Mouse (Mus musculus): ENCODE results near the gene Nos3. TPM values are rescaled to one million over a fixed set of nuclear protein-coding genes. Genes with fewer than 3 reads are reported as not detected.
A peak's percentile ranks its signal among the peaks of the same experiment; 100 is the strongest.

Nos3 gene
- polyA plus RNA-seq, 1 experiment from 2014 or later: 6.0 TPM

DNA sequence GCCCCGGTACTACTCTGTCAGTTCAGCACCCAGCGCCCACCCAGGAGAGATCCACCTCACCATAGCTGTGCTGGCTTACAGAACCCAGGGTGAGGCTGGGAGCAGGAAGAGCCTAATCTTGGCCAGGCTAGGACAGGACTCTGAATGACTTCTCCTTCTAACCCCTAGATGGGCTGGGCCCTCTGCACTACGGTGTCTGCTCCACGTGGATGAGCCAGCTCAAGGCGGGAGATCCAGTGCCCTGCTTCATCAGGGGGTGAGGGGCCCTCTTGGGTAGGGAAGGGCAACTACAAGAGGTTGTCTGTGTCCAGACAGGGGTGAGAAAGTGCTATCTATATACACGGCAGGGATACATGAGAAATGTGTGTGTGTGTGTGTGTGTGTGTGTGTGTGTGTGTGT is 16.9 kb downstream of the Nos3 start:
- no peak overlapping the region for H3K27ac ChIP-seq
- no peak overlapping the region for H3K4me2 ChIP-seq (replicated peaks)
- no peak for ATAC-seq (ENCODE audit: low FRiP score, low read depth)
- no peaks in the 10 kb centered on the region for H3K36me3 ChIP-seq
- 79% methylated on average over 6 of the region's 6 CpGs for WGBS
- H3K4me3 ChIP-seq: no peak overlapping the region
- H3K9me3 ChIP-seq: no peaks in the 10 kb centered on the region
- H3K9ac ChIP-seq: no peak overlapping the region
- peaks cover 10% of the 10 kb centered on the region; the same call in 1 of the 2 replicates for H3K4me1 ChIP-seq
- peaks cover 10% of the 10 kb centered on the region for H3K27me3 ChIP-seq

DNA sequence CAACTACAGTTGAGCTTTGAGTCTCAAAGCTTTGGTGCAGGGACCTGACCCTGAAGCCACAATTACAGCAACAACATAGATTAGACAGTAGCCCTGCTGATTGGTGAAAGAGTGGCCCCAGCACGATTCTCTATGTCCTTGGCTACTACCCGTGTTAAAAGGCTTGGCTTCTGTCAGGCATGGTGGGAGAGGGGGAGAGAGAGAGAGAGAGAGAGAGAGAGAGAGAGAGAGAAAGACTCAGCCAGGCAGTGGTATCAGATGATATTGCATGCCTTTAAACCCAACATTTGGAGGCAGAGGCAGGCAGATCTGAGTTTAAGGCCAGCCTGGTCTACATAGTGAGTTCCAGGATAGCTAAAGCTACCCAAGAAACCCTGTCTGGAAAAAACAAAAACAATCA is 17.4 kb downstream of the Nos3 start:
- Histone ChIP-seq H3K9ac (no peak overlapping the region), H3K4me3 (no peak overlapping the region), H3K27ac (no peak overlapping the region), H3K36me3 (no peaks in the 10 kb centered on the region), H3K9me3 (no peaks in the 10 kb centered on the region), H3K4me2 (replicated peaks) (no peak overlapping the region), H3K27me3 (peaks cover 15% of the 10 kb centered on the region), H3K4me1 (peaks cover 13% of the 10 kb centered on the region)
- no peak for ATAC-seq (ENCODE audit: low FRiP score, low read depth)
- WGBS: 75% methylated on average over 2 of the region's 2 CpGs

DNA sequence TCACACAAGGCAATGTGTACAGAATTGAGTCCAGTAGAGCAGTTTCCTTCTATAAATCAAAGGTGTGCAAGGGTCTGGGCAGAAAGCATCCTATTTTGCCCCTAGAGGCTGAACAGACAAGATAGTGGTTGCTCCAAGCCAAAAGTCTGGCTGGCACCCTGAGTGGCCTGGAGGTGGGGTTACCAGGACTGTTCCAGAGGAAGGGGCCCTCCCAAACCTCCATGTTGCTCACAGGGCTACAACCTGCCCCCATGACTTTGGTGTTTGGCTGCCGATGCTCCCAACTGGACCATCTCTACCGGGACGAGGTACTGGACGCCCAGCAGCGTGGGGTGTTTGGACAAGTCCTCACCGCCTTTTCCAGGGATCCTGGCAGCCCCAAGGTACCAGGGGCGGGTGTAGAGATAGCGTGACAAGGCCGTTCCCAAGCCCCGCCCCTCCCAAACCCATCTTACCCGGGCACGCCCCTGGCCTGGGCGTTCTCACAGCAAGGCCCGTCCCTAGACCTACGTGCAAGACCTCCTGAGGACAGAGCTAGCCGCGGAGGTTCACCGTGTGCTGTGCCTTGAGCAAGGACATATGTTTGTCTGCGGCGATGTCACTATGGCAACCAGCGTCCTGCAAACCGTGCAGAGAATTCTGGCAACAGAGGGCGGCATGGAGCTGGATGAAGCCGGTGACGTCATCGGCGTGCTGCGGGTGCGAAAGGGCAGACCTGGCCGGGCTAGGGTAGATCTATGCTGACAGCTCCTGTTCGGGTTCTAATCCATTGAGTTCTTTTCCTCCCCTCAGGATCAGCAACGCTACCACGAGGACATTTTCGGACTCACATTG is 18.6 kb downstream of the Nos3 start:
- Histone ChIP-seq H3K27me3 (peaks cover 28% of the 10 kb centered on the region), H3K27ac (no peak overlapping the region), H3K4me3 (peak overlapping the region; percentile 48), H3K36me3 (no peaks in the 10 kb centered on the region), H3K9me3 (no peaks in the 10 kb centered on the region), H3K4me1 (peaks cover 24% of the 10 kb centered on the region), H3K9ac (peak overlapping the region; percentile 56), H3K4me2 (replicated peaks) (peak overlapping the region; percentile 67)
- WGBS: 1% methylated on average over 34 of the region's 34 CpGs
- peak; percentile 85 for ATAC-seq (ENCODE audit: low FRiP score, low read depth)

- Histone ChIP-seq H3K36me3 (no peaks in the 10 kb centered on the region), H3K27ac (no peak overlapping the region), H3K4me1 (peaks cover 29% of the 10 kb centered on the region), H3K27me3 (peaks cover 34% of the 10 kb centered on the region), H3K9me3 (no peaks in the 10 kb centered on the region), H3K4me2 (replicated peaks) (0 out of 2 replicates have a peak overlapping the region, but pooled peaks have one; percentile 67), H3K9ac (no peak overlapping the region), H3K4me3 (no peak overlapping the region)
- no peak for ATAC-seq (ENCODE audit: low FRiP score, low read depth)
- WGBS: 65% methylated on average over 6 of the region's 6 CpGs
Observed at GRCm38 (mm10) chr5:24384407-24384806, 19.8 kb downstream of the Nos3 start.

GRCm38 (mm10) chr5:24385374-24385773 is 20.8 kb downstream of the Nos3 start:
- no peak overlapping the region for H3K27ac ChIP-seq
- H3K9me3 ChIP-seq: no peaks in the 10 kb centered on the region
- H3K4me3 ChIP-seq: no peak overlapping the region
- no peak for ATAC-seq (ENCODE audit: low FRiP score, low read depth)
- H3K4me2 ChIP-seq (replicated peaks): no peak overlapping the region
- H3K27me3 ChIP-seq: peaks cover 38% of the 10 kb centered on the region
- WGBS: 86% methylated on average over 5 of the region's 5 CpGs
- no peak overlapping the region for H3K9ac ChIP-seq
- H3K4me1 ChIP-seq: peaks cover 29% of the 10 kb centered on the region
- H3K36me3 ChIP-seq: no peaks in the 10 kb centered on the region

GRCm38 (mm10) chr5:24385887-24386550 is 21.4 kb downstream of the Nos3 start:
- ATAC-seq (ENCODE audit: low FRiP score, low read depth): no peak
- Histone ChIP-seq H3K4me1 (peaks cover 29% of the 10 kb centered on the region), H3K9ac (no peak overlapping the region), H3K9me3 (no peaks in the 10 kb centered on the region), H3K4me3 (no peak overlapping the region), H3K27me3 (peaks cover 38% of the 10 kb centered on the region), H3K4me2 (replicated peaks) (no peak overlapping the region), H3K36me3 (no peaks in the 10 kb centered on the region), H3K27ac (no peak overlapping the region)
- 85% methylated on average over 10 of the region's 10 CpGs for WGBS

DNA sequence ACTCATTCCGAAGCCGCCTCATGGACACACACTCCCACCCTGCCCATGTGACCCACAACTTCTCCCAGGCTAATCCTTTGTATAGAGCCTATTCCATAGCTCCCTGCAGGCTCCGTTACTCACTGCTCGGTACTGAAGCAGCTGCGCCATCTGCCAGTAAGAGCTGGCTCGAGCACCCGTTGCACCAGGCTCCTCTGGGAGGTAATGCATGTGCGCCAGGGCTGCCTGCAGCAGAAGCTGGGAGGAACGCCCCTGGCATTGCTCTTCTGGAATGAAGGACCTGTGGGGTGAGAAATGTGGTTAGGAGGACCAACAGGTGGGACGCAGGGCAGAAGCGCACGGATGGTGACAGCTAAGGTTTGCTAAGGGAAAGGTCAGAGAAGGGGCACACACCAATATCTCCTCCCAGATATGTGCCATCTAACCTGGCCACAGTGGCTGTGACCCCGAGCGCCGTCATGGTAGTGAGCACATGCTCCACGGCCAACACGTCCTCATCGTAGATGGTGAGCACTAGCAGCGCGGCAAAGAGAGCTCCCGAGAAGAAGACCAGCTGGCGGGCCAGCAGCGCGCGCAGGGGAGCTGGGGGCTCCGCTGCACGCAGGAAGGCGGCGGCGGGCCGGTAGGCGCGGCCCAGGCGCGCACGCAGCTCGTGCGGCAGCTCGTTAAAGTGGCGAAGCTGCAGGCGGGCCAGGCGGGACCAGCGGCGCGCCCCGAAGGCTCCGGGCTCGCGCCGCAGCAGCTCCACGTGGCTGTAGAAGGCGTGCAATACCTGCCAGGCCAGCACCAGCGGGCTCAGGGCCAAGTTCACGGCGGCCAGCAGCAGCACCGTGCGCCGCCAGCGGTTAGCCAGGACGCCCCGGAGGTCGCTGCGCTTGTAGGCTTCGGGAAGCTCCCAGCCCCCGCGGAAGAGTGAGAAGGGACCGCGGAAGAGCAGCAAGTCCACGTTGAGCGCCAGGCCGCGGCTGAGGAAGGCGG is 22.9 kb downstream of the Nos3 start:
- Histone ChIP-seq H3K27ac (peak overlapping the region; percentile 10; the same call in 1 of the 2 replicates), H3K36me3 (no peaks in the 10 kb centered on the region), H3K4me3 (peak overlapping the region; percentile 54), H3K4me2 (replicated peaks) (peak overlapping the region; percentile 98), H3K9ac (peak overlapping the region; percentile 73), H3K4me1 (peaks cover 29% of the 10 kb centered on the region), H3K9me3 (no peaks in the 10 kb centered on the region), H3K27me3 (peaks cover 38% of the 10 kb centered on the region)
- ATAC-seq (ENCODE audit: low FRiP score, low read depth): peak; percentile 63
- 1% methylated on average over 73 of the region's 73 CpGs for WGBS

GRCm38 (mm10) chr5:24388246-24388915 is 23.8 kb downstream of the Nos3 start:
- H3K9ac ChIP-seq: peak overlapping the region; percentile 73
- no peaks in the 10 kb centered on the region for H3K9me3 ChIP-seq
- H3K4me3 ChIP-seq: peak overlapping the region; percentile 54
- ATAC-seq (ENCODE audit: low FRiP score, low read depth): no peak
- H3K36me3 ChIP-seq: no peaks in the 10 kb centered on the region
- peaks cover 25% of the 10 kb centered on the region for H3K4me1 ChIP-seq
- H3K27me3 ChIP-seq: peaks cover 38% of the 10 kb centered on the region
- H3K27ac ChIP-seq: peak overlapping the region; percentile 10; the same call in 1 of the 2 replicates
- H3K4me2 ChIP-seq (replicated peaks): peak overlapping the region; percentile 98
- 25% methylated on average over 26 of the region's 26 CpGs for WGBS

DNA sequence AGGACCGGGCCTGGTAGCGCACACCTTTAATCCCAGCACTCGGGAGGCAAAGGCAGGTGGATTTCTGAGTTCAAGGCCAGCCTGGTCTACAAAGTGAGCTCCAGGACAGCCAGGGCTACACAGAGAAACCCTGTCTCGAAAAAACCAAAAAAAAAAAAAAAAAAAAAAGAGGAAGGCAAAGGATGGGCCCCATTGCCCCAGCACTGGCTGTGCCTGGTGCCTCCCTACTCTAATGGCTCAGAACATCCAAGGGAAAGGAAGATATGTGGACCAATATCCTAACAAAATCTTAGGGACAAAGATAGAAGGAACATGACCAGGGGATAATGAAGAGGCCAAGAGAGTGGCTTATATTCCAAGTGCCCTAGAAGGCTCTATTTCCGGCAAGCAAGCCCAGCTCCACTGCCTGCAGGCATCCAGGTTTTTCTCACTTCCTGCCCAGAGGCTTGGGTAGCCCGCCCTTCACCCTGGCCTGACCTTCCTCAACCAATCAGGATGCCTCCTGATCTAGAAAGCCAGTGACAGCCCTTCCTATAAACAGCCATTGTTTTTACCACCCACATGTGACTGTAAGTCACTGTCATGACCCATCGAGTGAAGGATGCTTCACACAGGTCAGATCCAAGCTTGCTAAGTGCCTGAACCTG is 24.5 kb downstream of the Nos3 start:
- WGBS: 52% methylated on average over 6 of the region's 7 CpGs
- H3K9me3 ChIP-seq: no peaks in the 10 kb centered on the region
- H3K4me2 ChIP-seq (replicated peaks): no peak overlapping the region
- no peak overlapping the region for H3K4me3 ChIP-seq
- no peak for ATAC-seq (ENCODE audit: low FRiP score, low read depth)
- H3K27me3 ChIP-seq: peaks cover 38% of the 10 kb centered on the region
- peaks cover 19% of the 10 kb centered on the region for H3K4me1 ChIP-seq
- H3K36me3 ChIP-seq: no peaks in the 10 kb centered on the region
- H3K9ac ChIP-seq: no peak overlapping the region
- H3K27ac ChIP-seq: no peak overlapping the region

GRCm38 (mm10) chr5:24389658-24390020 is 25.0 kb downstream of the Nos3 start:
- no peak overlapping the region for H3K4me2 ChIP-seq (replicated peaks)
- no peak overlapping the region for H3K4me3 ChIP-seq
- no peaks in the 10 kb centered on the region for H3K9me3 ChIP-seq
- peaks cover 35% of the 10 kb centered on the region for H3K27me3 ChIP-seq
- 66% methylated on average over 4 of the region's 4 CpGs for WGBS
- H3K36me3 ChIP-seq: no peaks in the 10 kb centered on the region
- H3K9ac ChIP-seq: no peak overlapping the region
- no peak overlapping the region for H3K27ac ChIP-seq
- H3K4me1 ChIP-seq: peaks cover 19% of the 10 kb centered on the region
- no peak for ATAC-seq (ENCODE audit: low FRiP score, low read depth)

DNA sequence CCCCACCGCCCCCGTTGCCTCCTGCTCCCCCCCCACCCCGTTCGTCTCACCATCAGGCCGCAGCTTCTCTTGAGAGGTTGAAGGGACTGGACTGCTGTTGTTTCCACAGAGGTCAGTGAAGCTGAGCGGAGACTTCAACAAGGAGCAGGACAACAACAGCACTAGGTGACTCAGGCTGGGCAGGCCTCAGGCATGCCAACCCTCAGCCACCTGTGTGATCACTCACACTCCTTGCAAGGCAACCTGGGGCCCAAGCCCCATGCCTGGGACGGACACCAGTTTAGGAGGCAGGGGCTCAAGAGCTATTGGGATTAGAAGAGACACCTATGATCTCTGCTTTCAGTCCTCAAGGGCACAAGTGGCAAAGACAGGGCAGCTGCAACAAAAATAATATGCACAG is 27.3 kb downstream of the Nos3 start, which contains the start of gene Atg9b:
Atg9b (minus strand) TSS at position 280 of the 400 bp plus-strand sequence.
- no peak within 1 kb of the TSS for H3K27ac ChIP-seq
- no peak within 1 kb of the TSS for H3K9ac ChIP-seq
- H3K4me3 ChIP-seq: no peak within 1 kb of the TSS
- H3K9me3 ChIP-seq: no peaks in the 10 kb centered on the region
- no peak within 1 kb of the TSS for H3K4me2 ChIP-seq (replicated peaks)
- peaks cover 25% of the 10 kb centered on the region for H3K4me1 ChIP-seq
- ATAC-seq (ENCODE audit: low FRiP score, low read depth): no peak
- H3K36me3 ChIP-seq: peaks cover 4% of the 10 kb centered on the region
- 82% methylated on average over 7 of the region's 7 CpGs for WGBS
- H3K27me3 ChIP-seq: peaks cover 24% of the 10 kb centered on the region
